ENCODE assay signal across 9 mouse cellular contexts in the genomic region with DNA sequence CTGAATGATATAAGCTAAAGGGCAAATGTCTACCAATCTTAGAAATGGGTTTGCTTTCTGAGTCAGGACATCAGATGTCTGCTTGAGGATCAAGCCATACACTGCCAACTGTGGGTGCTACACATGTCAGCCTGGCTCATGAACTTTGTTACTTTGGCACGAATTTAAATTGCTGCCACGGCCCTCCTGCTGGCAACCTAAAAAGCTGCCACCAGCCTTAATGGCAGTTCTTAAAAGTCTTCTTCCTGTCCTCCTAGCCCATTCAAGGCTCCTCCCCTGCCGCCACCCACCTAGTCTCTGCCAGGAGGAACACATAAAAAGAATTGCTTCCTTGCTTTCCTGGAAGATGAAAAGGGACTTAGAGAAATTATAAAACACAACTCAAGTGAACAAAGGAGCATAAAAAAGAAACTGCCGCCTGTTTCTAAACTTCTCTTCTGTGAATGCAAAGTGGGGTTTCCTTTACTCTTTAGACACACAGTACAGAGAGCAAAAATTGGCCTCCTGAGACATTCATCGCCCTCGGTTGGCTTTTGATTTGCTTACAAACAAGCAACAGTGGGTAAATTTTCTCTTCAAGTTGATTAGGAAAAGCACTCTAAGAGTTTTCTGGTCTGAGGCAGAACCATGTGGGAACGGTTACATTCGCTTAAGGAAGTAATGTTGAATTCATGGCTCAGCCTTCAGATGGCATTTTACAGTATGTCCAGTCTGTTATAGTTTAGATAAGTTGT. TPM values are rescaled to one million over a fixed set of nuclear protein-coding genes. Genes with fewer than 3 reads are reported as not detected.
DNase-seq lines count a peak whose midpoint lies in the region; ATAC-seq and TF ChIP-seq lines count a peak whose summit lies in the region.
"Had no signal": no experiment of that assay in that cellular context is flagged by ENCODE, and none has a peak within 500 bp of the region (broad histone marks: within the 10 kb centered on the region; RNA-seq: fewer than 3 reads in every experiment).

No protein-coding gene starts in this region.

- H3K4me1 ChIP-seq in hindbrain, embryonic 16.5 days (ENCODE audit: control insufficient read depth, insufficient read depth, low read depth, low read length) = peaks cover 4% of the 10 kb centered on the region

- no peak for ATAC-seq in hindbrain, embryonic 16.5 days

- no peaks in the 10 kb centered on the region for H3K36me3 ChIP-seq in hindbrain, embryonic 16.5 days (ENCODE audit: control insufficient read depth, insufficient read depth, low read length)
- no peaks in the 10 kb centered on the region for H3K36me3 ChIP-seq in myocyte (ENCODE audit: control insufficient read depth, insufficient read depth)

- no peak for TF ChIP-seq POLR2A in myocyte (IDR thresholded peaks at IDR 0.05; ENCODE audit: insufficient read length, low read depth)

- no peaks in the 10 kb centered on the region for H3K9me3 ChIP-seq in hindbrain, embryonic 16.5 days (ENCODE audit: control insufficient read depth, low read length)

- no peaks in the 10 kb centered on the region for H3K27me3 ChIP-seq in hindbrain, embryonic 16.5 days (replicated peaks; ENCODE audit: control insufficient read depth, insufficient read depth, low read length)
- no peaks in the 10 kb centered on the region for H3K27me3 ChIP-seq in myocyte (ENCODE audit: control insufficient read depth, insufficient read depth, insufficient read length)

- peak overlapping the region; percentile 11; the same call in 1 of the 2 replicates for H3K4me2 ChIP-seq in hindbrain, embryonic 16.5 days (ENCODE audit: low read length)
- peak overlapping the region; percentile 44 for H3K4me2 ChIP-seq in myocyte (ENCODE audit: low read depth)

- 38% methylated on average over 8 of the region's 8 CpGs for WGBS in hindbrain, embryonic 16.5 days

- no peak overlapping the region for H3K4me3 ChIP-seq in hindbrain, embryonic 16.5 days (ENCODE audit: low read length)
- H3K4me3 ChIP-seq in myocyte = no peak overlapping the region

- peak; percentile 16 to 31 for DNase-seq in layer of hippocampus, postnatal 36 days
- no peak for DNase-seq in layer of hippocampus, adult 9-11 months
- DNase-seq in embryo, embryonic 11 days = peak; percentile 37
- no peak for DNase-seq in heart, adult 9 months (ENCODE audit: low spot score in 2 of 2)
- no peak for DNase-seq in natural killer cell, adult 2 months (ENCODE audit: low spot score in 2 of 2)
- DNase-seq in urinary bladder, adult 2 months (ENCODE audit: low spot score) = no peak

- no peak overlapping the region for H3K9ac ChIP-seq in hindbrain, embryonic 16.5 days (ENCODE audit: low read depth, low read length)

- H3K79me2 ChIP-seq in myocyte (ENCODE audit: control insufficient read depth, insufficient read depth) = no peaks in the 10 kb centered on the region

- H3ac ChIP-seq in myocyte (ENCODE audit: control insufficient read depth, insufficient read length) = no peak overlapping the region

- H3K27ac ChIP-seq in hindbrain, embryonic 16.5 days (ENCODE audit: low read depth, low read length) = no peak overlapping the region
- H3K27ac ChIP-seq: kidney, postnatal 0 days had no signal

TF ChIP-seq in myocyte, 11 proteins besides CTCF, POLR2A, EP300 and RAD21:
- TF ChIP-seq POLR2AphosphoS2 (IDR thresholded peaks at IDR 0.05; ENCODE audit: insufficient read length, low read depth) (no peak), CEBPB (IDR thresholded peaks at IDR 0.05; ENCODE audit: insufficient read depth, poor library complexity, severe bottlenecking) (no peak), TCF12 (IDR thresholded peaks at IDR 0.05; ENCODE audit: insufficient read depth, poor library complexity, severe bottlenecking) (no peak), USF1 (IDR thresholded peaks at IDR 0.05; ENCODE audit: low read depth) (no peak), TCF3 (IDR thresholded peaks at IDR 0.05; ENCODE audit: insufficient read length, low read depth) (no peak), E2F4 (IDR thresholded peaks at IDR 0.05; ENCODE audit: insufficient read depth) (no peak), MYOG (IDR thresholded peaks at IDR 0.05; ENCODE audit: control insufficient read depth in 1 of 3, insufficient read depth in 1 of 3, insufficient read length in 2 of 3, low read depth in 2 of 3) (no peak), SRF (IDR thresholded peaks at IDR 0.05; ENCODE audit: control insufficient read depth, insufficient read length, low read depth) (no peak), MYOD1 (IDR thresholded peaks at IDR 0.05; ENCODE audit: control insufficient read depth in 1 of 3, insufficient read length in 2 of 3, low read depth in 2 of 3) (no peak), MAX (IDR thresholded peaks at IDR 0.05; ENCODE audit: low read depth) (no peak), REST (IDR thresholded peaks at IDR 0.05; ENCODE audit: insufficient read depth, insufficient read length) (no peak)

RNA-seq across cellular contexts. Expression of gene Lix1, which starts 2.5 kb away (rescaled TPM):
- total RNA-seq in layer of hippocampus, postnatal 36 days (2021) = 10 to 100 TPM; 77.1 to 81.8 TPM
- 7.8 and 10.1 TPM in 2 replicates for polyA plus RNA-seq in hindbrain, embryonic 16.5 days (2015; fragmentation: Nextera tagmentation; extraction: Ambion mirVana)
- polyA plus RNA-seq in myocyte (2012; fragmentation: generic; extraction: Trizol) = 2.3 TPM
- 1.6 and 1.8 TPM in 2 replicates for polyA plus RNA-seq in urinary bladder, adult 2 months (2012; rRNA removed)

RNA-seq across cellular contexts. Expression of gene Riok2, which starts 30.9 kb away (rescaled TPM):
- total RNA-seq in layer of hippocampus, postnatal 36 days (2021) = 10 to 100 TPM; 18.8 to 20.1 TPM
- 20.2 and 21.2 TPM in 2 replicates for polyA plus RNA-seq in hindbrain, embryonic 16.5 days (2015; fragmentation: Nextera tagmentation; extraction: Ambion mirVana)
- 13.3 TPM for polyA plus RNA-seq in myocyte (2012; fragmentation: generic; extraction: Trizol)
- 25.1 and 32.0 TPM in 2 replicates for polyA plus RNA-seq in urinary bladder, adult 2 months (2012; rRNA removed)

Comparison
In these comparisons a context has a peak if more than half of its experiments do, and no peak if none do; other contexts are left out.
1. DNase-seq: peak in layer of hippocampus, postnatal 36 days (2 of 2) and embryo, embryonic 11 days (single experiment); none in layer of hippocampus, adult 9-11 months (single experiment), heart, adult 9 months (0 of 2), natural killer cell, adult 2 months (0 of 2) and urinary bladder, adult 2 months (single experiment).